Mouse (Mus musculus): Measurements from ENCODE around the gene Cntnap5c. TPM values are rescaled to one million over a fixed set of nuclear protein-coding genes. Genes with fewer than 3 reads are reported as not detected.

The Cntnap5c gene
- polyA plus RNA-seq, 1 experiment from 2014 or later: not detected

DNA sequence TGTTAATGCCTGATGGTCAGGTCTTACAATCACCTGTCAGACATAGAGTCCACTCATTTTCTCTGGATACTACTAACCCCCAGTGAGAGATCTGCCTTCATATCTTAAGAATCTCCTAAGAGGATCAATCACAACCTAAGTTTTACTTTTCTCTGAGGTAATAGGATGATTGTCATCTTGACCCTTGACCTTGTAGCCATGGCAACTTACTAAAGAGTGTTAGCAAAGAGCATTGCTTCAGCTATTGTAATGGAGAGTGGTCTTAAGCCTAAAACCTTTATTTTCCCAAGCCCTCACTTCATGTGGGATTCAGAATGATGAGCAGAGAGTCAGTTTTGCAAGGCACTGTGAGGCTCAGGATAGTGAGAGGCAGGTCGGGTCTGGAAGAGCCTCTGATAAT lies 227.1 kb downstream of the Cntnap5c start:
- 28% methylated on average over 1 of the region's 1 CpGs for WGBS (ENCODE audit: insufficient replicate concordance)

GRCm38 (mm10) chr17:57999080-57999479 lies 229.7 kb downstream of the Cntnap5c start:
- Histone ChIP-seq H3K9ac (ENCODE audit: low read depth, low read length) (no peak overlapping the region), H3K36me3 (ENCODE audit: control insufficient read depth, insufficient read depth) (no peaks in the 10 kb centered on the region), H3K4me3 (ENCODE audit: low read depth, low read length) (no peak overlapping the region), H3K27me3 (ENCODE audit: control insufficient read depth, insufficient read depth, low read depth, low read length) (no peaks in the 10 kb centered on the region), H3K4me2 (ENCODE audit: low read depth, low read length) (no peak overlapping the region), H3K4me1 (ENCODE audit: control insufficient read depth, low read depth, low read length) (no peaks in the 10 kb centered on the region), H3K27ac (ENCODE audit: low read length) (no peak overlapping the region), H3K9me3 (replicated peaks; ENCODE audit: control insufficient read depth, low read length) (no peaks in the 10 kb centered on the region)
- 51% methylated on average over 2 of the region's 2 CpGs for WGBS (ENCODE audit: insufficient replicate concordance)
- no peak for ATAC-seq (ENCODE audit: low read depth)

More for the DNA sequence above, 227.1 kb downstream of the Cntnap5c start:
- Histone ChIP-seq H3K4me2 (ENCODE audit: low read depth, low read length) (no peak overlapping the region), H3K9ac (ENCODE audit: low read depth, low read length) (no peak overlapping the region), H3K36me3 (ENCODE audit: control insufficient read depth, insufficient read depth) (no peaks in the 10 kb centered on the region), H3K27ac (ENCODE audit: low read length) (no peak overlapping the region), H3K4me3 (ENCODE audit: low read depth, low read length) (no peak overlapping the region), H3K27me3 (ENCODE audit: control insufficient read depth, insufficient read depth, low read depth, low read length) (no peaks in the 10 kb centered on the region), H3K9me3 (replicated peaks; ENCODE audit: control insufficient read depth, low read length) (no peaks in the 10 kb centered on the region), H3K4me1 (ENCODE audit: control insufficient read depth, low read depth, low read length) (no peaks in the 10 kb centered on the region)
- no peak for ATAC-seq (ENCODE audit: low read depth)

- H3K4me3 ChIP-seq (ENCODE audit: low read depth, low read length): no peak overlapping the region
- 60% methylated on average over 5 of the region's 5 CpGs for WGBS (ENCODE audit: insufficient replicate concordance)
- H3K4me1 ChIP-seq (ENCODE audit: control insufficient read depth, low read depth, low read length): no peaks in the 10 kb centered on the region
- H3K36me3 ChIP-seq (ENCODE audit: control insufficient read depth, insufficient read depth): no peaks in the 10 kb centered on the region
- H3K9me3 ChIP-seq (replicated peaks; ENCODE audit: control insufficient read depth, low read length): no peaks in the 10 kb centered on the region
- no peak overlapping the region for H3K4me2 ChIP-seq (ENCODE audit: low read depth, low read length)
- H3K27ac ChIP-seq (ENCODE audit: low read length): no peak overlapping the region
- ATAC-seq (ENCODE audit: low read depth): no peak
- H3K27me3 ChIP-seq (ENCODE audit: control insufficient read depth, insufficient read depth, low read depth, low read length): no peaks in the 10 kb centered on the region
- H3K9ac ChIP-seq (ENCODE audit: low read depth, low read length): no peak overlapping the region
Observed at GRCm38 (mm10) chr17:58002845-58003244, 233.5 kb downstream of the Cntnap5c start.

DNA sequence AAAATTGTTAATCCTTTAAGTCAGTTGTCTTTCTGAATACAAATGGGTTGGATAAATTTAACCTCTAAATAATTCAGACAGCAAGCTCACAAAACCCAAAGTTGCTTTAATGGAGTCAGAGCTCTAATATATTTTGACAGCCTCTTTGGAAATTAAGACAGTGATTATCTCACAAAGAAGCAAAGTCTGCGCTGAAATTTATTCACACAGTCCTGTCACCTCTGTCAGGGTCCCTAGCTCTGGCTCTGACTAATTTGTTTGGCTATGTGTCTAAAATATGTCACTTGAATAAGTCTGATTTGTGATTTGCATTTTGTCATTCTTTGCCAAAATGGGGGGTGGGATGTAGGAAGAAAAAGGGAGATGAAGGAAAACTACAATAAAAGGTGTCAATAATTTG lies 234.0 kb downstream of the Cntnap5c start:
- Histone ChIP-seq H3K9me3 (replicated peaks; ENCODE audit: control insufficient read depth, low read length) (no peaks in the 10 kb centered on the region), H3K27me3 (ENCODE audit: control insufficient read depth, insufficient read depth, low read depth, low read length) (no peaks in the 10 kb centered on the region), H3K4me1 (ENCODE audit: control insufficient read depth, low read depth, low read length) (no peaks in the 10 kb centered on the region), H3K4me3 (ENCODE audit: low read depth, low read length) (no peak overlapping the region), H3K36me3 (ENCODE audit: control insufficient read depth, insufficient read depth) (no peaks in the 10 kb centered on the region), H3K4me2 (ENCODE audit: low read depth, low read length) (no peak overlapping the region), H3K27ac (ENCODE audit: low read length) (no peak overlapping the region), H3K9ac (ENCODE audit: low read depth, low read length) (no peak overlapping the region)
- ATAC-seq (ENCODE audit: low read depth): no peak
- WGBS (ENCODE audit: insufficient replicate concordance): 67% methylated on average over 1 of the region's 1 CpGs

DNA sequence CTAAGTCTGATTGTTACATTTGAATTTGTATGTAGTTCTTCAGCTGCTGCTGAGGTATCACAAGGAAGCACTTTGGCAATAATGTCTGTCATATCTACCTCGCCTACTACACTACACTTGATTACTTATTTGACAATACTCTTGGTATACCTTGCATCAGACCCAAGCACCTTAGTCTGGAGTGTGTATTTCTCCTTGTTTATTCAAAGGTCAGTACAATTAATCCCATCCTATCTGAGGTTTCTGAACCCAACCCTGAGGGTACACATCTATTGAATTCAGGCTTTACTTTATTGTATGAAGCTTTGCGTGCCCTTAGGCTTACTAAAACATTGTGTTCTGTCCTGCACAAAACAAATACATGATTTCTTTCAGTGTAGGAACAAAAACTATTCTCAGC lies 235.1 kb downstream of the Cntnap5c start:
- Histone ChIP-seq H3K4me3 (ENCODE audit: low read depth, low read length) (no peak overlapping the region), H3K9ac (ENCODE audit: low read depth, low read length) (no peak overlapping the region), H3K27ac (ENCODE audit: low read length) (no peak overlapping the region), H3K9me3 (replicated peaks; ENCODE audit: control insufficient read depth, low read length) (no peaks in the 10 kb centered on the region), H3K4me1 (ENCODE audit: control insufficient read depth, low read depth, low read length) (no peaks in the 10 kb centered on the region), H3K4me2 (ENCODE audit: low read depth, low read length) (no peak overlapping the region), H3K36me3 (ENCODE audit: control insufficient read depth, insufficient read depth) (no peaks in the 10 kb centered on the region), H3K27me3 (ENCODE audit: control insufficient read depth, insufficient read depth, low read depth, low read length) (no peaks in the 10 kb centered on the region)
- ATAC-seq (ENCODE audit: low read depth): no peak
- 51% methylated on average over 2 of the region's 2 CpGs for WGBS (ENCODE audit: insufficient replicate concordance)

- WGBS (ENCODE audit: insufficient replicate concordance): 51% methylated on average over 2 of the region's 2 CpGs
- Histone ChIP-seq H3K27me3 (ENCODE audit: control insufficient read depth, insufficient read depth, low read depth, low read length) (no peaks in the 10 kb centered on the region), H3K27ac (ENCODE audit: low read length) (no peak overlapping the region), H3K36me3 (ENCODE audit: control insufficient read depth, insufficient read depth) (no peaks in the 10 kb centered on the region), H3K9me3 (replicated peaks; ENCODE audit: control insufficient read depth, low read length) (no peaks in the 10 kb centered on the region), H3K4me3 (ENCODE audit: low read depth, low read length) (no peak overlapping the region), H3K9ac (ENCODE audit: low read depth, low read length) (no peak overlapping the region), H3K4me2 (ENCODE audit: low read depth, low read length) (no peak overlapping the region), H3K4me1 (ENCODE audit: control insufficient read depth, low read depth, low read length) (no peaks in the 10 kb centered on the region)
- ATAC-seq (ENCODE audit: low read depth): no peak
Observed at GRCm38 (mm10) chr17:58041178-58041577, 271.8 kb downstream of the Cntnap5c start.

GRCm38 (mm10) chr17:58045149-58045548 lies 275.8 kb downstream of the Cntnap5c start:
- H3K9me3 ChIP-seq (replicated peaks; ENCODE audit: control insufficient read depth, low read length): no peaks in the 10 kb centered on the region
- no peak overlapping the region for H3K27ac ChIP-seq (ENCODE audit: low read length)
- no peaks in the 10 kb centered on the region for H3K36me3 ChIP-seq (ENCODE audit: control insufficient read depth, insufficient read depth)
- no peaks in the 10 kb centered on the region for H3K4me1 ChIP-seq (ENCODE audit: control insufficient read depth, low read depth, low read length)
- H3K9ac ChIP-seq (ENCODE audit: low read depth, low read length): no peak overlapping the region
- H3K4me2 ChIP-seq (ENCODE audit: low read depth, low read length): no peak overlapping the region
- H3K27me3 ChIP-seq (ENCODE audit: control insufficient read depth, insufficient read depth, low read depth, low read length): no peaks in the 10 kb centered on the region
- ATAC-seq (ENCODE audit: low read depth): no peak
- H3K4me3 ChIP-seq (ENCODE audit: low read depth, low read length): no peak overlapping the region

DNA sequence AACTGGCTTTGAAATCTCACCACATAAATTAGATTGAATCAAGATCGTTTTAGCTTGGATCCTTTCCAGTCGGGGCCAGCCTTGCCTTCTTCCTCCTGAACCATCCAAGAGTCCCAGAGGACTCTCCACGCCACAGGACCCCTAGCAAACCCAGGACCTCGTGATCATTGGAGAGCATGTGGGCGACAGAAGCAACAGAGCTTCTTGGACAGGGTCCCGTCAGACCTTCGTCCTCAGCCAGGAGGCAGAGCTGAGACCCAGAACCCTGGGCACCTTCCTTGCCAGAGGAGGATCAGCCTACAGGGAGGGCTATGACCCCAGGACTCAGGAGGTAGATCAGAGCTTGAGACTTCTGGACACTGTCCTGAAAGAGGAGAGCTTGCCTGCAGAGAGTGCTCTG lies 300.5 kb downstream of the Cntnap5c start:
- Histone ChIP-seq H3K4me1 (ENCODE audit: control insufficient read depth, low read depth, low read length) (no peaks in the 10 kb centered on the region), H3K9ac (ENCODE audit: low read depth, low read length) (no peak overlapping the region), H3K4me2 (ENCODE audit: low read depth, low read length) (no peak overlapping the region), H3K27ac (ENCODE audit: low read length) (no peak overlapping the region), H3K27me3 (ENCODE audit: control insufficient read depth, insufficient read depth, low read depth, low read length) (no peaks in the 10 kb centered on the region), H3K9me3 (replicated peaks; ENCODE audit: control insufficient read depth, low read length) (no peaks in the 10 kb centered on the region), H3K4me3 (ENCODE audit: low read depth, low read length) (no peak overlapping the region), H3K36me3 (ENCODE audit: control insufficient read depth, insufficient read depth) (no peaks in the 10 kb centered on the region)
- ATAC-seq (ENCODE audit: low read depth): no peak
- 58% methylated on average over 7 of the region's 7 CpGs for WGBS (ENCODE audit: insufficient replicate concordance)

- Histone ChIP-seq H3K27ac (ENCODE audit: low read length) (no peak overlapping the region), H3K4me2 (ENCODE audit: low read depth, low read length) (no peak overlapping the region), H3K4me3 (ENCODE audit: low read depth, low read length) (no peak overlapping the region), H3K9ac (ENCODE audit: low read depth, low read length) (no peak overlapping the region), H3K27me3 (ENCODE audit: control insufficient read depth, insufficient read depth, low read depth, low read length) (no peaks in the 10 kb centered on the region), H3K36me3 (ENCODE audit: control insufficient read depth, insufficient read depth) (no peaks in the 10 kb centered on the region), H3K4me1 (ENCODE audit: control insufficient read depth, low read depth, low read length) (no peaks in the 10 kb centered on the region), H3K9me3 (replicated peaks; ENCODE audit: control insufficient read depth, low read length) (no peaks in the 10 kb centered on the region)
- 64% methylated on average over 1 of the region's 1 CpGs for WGBS (ENCODE audit: insufficient replicate concordance)
- no peak for ATAC-seq (ENCODE audit: low read depth)
Observed at GRCm38 (mm10) chr17:58082676-58083075, 313.3 kb downstream of the Cntnap5c start.

DNA sequence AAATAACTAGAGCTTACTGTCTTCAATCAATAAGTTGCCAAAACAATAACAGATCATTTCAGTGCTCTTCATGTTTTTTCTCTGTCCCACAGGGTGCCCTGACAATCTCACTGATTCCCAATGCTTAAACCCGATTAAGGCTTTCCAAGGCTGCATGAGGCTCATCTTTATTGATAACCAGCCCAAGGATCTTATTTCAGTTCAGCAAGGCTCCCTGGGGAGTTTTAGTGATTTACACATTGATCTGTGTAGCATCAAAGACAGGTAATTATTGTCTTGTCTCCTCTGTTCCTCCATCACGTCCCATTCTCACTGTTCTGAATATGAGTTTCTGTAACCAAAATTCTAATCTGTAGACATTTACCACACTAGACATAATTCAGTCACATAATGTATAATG lies 335.1 kb downstream of the Cntnap5c start:
- Histone ChIP-seq H3K9me3 (replicated peaks; ENCODE audit: control insufficient read depth, low read length) (no peaks in the 10 kb centered on the region), H3K27me3 (ENCODE audit: control insufficient read depth, insufficient read depth, low read depth, low read length) (no peaks in the 10 kb centered on the region), H3K36me3 (ENCODE audit: control insufficient read depth, insufficient read depth) (no peaks in the 10 kb centered on the region), H3K9ac (ENCODE audit: low read depth, low read length) (no peak overlapping the region), H3K4me3 (ENCODE audit: low read depth, low read length) (no peak overlapping the region), H3K4me1 (ENCODE audit: control insufficient read depth, low read depth, low read length) (no peaks in the 10 kb centered on the region), H3K4me2 (ENCODE audit: low read depth, low read length) (no peak overlapping the region), H3K27ac (ENCODE audit: low read length) (no peak overlapping the region)
- ATAC-seq (ENCODE audit: low read depth): no peak
- WGBS (ENCODE audit: insufficient replicate concordance): 64% methylated on average over 2 of the region's 2 CpGs
